Mouse (Mus musculus) small intestine, adult 2 months (tissue): ENCODE measurements at regions not wholly inside any gene's neighbourhood (a gene's known extent, or its start where the extent isn't known, plus 50 kb on each side); places are given as distances from the start of the nearest gene placed in this dataset.

ENCODE experiments used
- CTCF ChIP-seq: fragments of 200-500 bp; IDR thresholded peaks from 2 replicates; pipeline ENCODE4 v1.5.1; 2012; ENCODE audit warnings: low read depth, mild to moderate bottlenecking, control low read depth, inconsistent platforms, low read length, moderate library complexity, mixed read lengths; ENCODE audit not compliant: insufficient replicate concordance, insufficient read length; ENCODE audit errors: extremely low read depth
- POLR2A ChIP-seq: fragments of 200-500 bp; IDR thresholded peaks from 2 replicates; pipeline ENCODE4 v1.6.1; 2012; ENCODE audit warnings: low read depth, mild to moderate bottlenecking, control low read depth, inconsistent platforms, low read length, moderate library complexity

- TF ChIP-seq POLR2A (no peak), CTCF (no peak)
Measured at GRCm38 (mm10) chr1:64301530-64302061, 179.5 kb upstream of the Klf7 start.
